Mouse (Mus musculus) neural tube, embryonic 11.5 days (tissue): ENCODE results near the gene Acot13. TPM values are rescaled to one million over a fixed set of nuclear protein-coding genes. Genes with fewer than 3 reads are reported as not detected.
"Not testable (repeated sequence)": the region's sequence is repeated elsewhere in the genome, so short reads cannot be mapped to it uniquely, and the experiment has no call there.

Experiments
- ATAC-seq: fragments of 200-750 bp; cut with Nextera tagmentation; 2 replicates; pipeline ENCODE4 v1.8.0; 2017; ENCODE audit warnings: moderate number of reproducible peaks, mild to moderate bottlenecking, moderate TSS enrichment, moderate library complexity; ENCODE audit not compliant: insufficient read depth, low FRiP score, low TSS enrichment
- DNase-seq: peaks from one replicate; pipeline ENCODE4 v3.0.0-alpha.2; 2015; ENCODE audit warnings: low spot score
- H3K27ac ChIP-seq: fragments of 300-500 bp; sonication (generic); 2 replicates; pipeline ENCODE4 v1.5.1; 2014; ENCODE audit warnings: low read depth, mild to moderate bottlenecking, low read length
- H3K27me3 ChIP-seq: fragments of 300-500 bp; sonication (generic); 2 replicates; pipeline ENCODE4 v1.6.1; 2014; ENCODE audit warnings: mild to moderate bottlenecking, low read length, mixed read lengths; ENCODE audit not compliant: control insufficient read depth, insufficient read depth
- H3K36me3 ChIP-seq: fragments of 300-500 bp; sonication (generic); 2 replicates; pipeline ENCODE4 v1.6.1; 2014; ENCODE audit warnings: mild to moderate bottlenecking, low read length, moderate library complexity, mixed read lengths; ENCODE audit not compliant: control insufficient read depth, insufficient read depth
- H3K4me1 ChIP-seq: fragments of 300-500 bp; sonication (generic); 2 replicates; pipeline ENCODE4 v1.6.1; 2014; ENCODE audit warnings: low read length, mixed read lengths; ENCODE audit not compliant: control insufficient read depth, insufficient read depth
- H3K4me2 ChIP-seq: fragments of 300-500 bp; sonication (generic); 2 replicates; pipeline ENCODE4 v1.6.1; 2014; ENCODE audit warnings: low read depth, mild to moderate bottlenecking, moderate library complexity
- H3K4me3 ChIP-seq: fragments of 300-500 bp; sonication (generic); 2 replicates; pipeline ENCODE4 v1.5.1; 2014; ENCODE audit warnings: low read depth, low read length
- H3K9ac ChIP-seq: fragments of 300-500 bp; sonication (generic); 2 replicates; pipeline ENCODE4 v1.6.1; 2014; ENCODE audit warnings: mild to moderate bottlenecking, low read length
- H3K9me3 ChIP-seq: fragments of 300-500 bp; sonication (generic); 2 replicates; pipeline ENCODE4 v1.6.1; 2016; ENCODE audit warnings: low read length; ENCODE audit not compliant: control insufficient read depth
- WGBS: fragments of 180-500 bp; shearing (Covaris S2); extraction: QIAGEN DNeasy Blood & Tissue Kit; methylation state at CpG from one replicate; pipeline ENCODE4 v1.1.7; 2014; 5-methylcytosine and 5-hydroxymethylcytosine counted together
- polyA plus RNA-seq: library from polyadenylated mRNA; unstranded; fragments of >200 nt; fragmentation: Nextera tagmentation; extraction: Ambion mirVana; gene quantifications from 2 replicates; pipeline ENCODE4 v1.2.1, GENCODE M21; 2014

Acot13 gene
- polyA plus RNA-seq, 1 experiment from 2014 or later = 48.5 TPM

- H3K4me3 ChIP-seq, H3K27me3 ChIP-seq, H3K36me3 ChIP-seq, H3K9me3 ChIP-seq, H3K4me2 ChIP-seq, H3K27ac ChIP-seq, H3K4me1 ChIP-seq, H3K9ac ChIP-seq, DNase-seq, ATAC-seq: not testable (repeated sequence)
- WGBS = 93% methylated on average over 8 of the region's 8 CpGs
These were observed 6.4 kb upstream of the Acot13 start for GRCm38 (mm10) chr13:24837765-24838164.

DNA sequence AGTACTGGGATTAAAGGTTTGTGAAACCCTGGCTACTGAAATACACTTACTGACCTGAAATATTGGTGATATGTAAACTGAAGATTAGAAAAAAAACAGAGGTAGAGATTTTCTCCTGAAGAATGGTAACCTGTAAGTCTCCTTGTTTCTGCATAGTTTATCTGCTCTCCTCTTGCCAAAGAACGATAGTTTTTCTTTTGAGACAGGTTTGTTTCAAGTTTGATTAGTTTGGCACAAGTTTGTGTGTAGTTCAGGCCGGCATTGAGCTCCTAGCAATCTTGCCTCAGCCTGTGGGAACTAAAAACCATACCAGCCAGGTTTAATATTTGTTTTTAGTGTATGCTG lies 1.4 kb upstream of the Acot13 start:
- no peaks in the 10 kb centered on the region for H3K27me3 ChIP-seq
- no peaks in the 10 kb centered on the region for H3K9me3 ChIP-seq
- H3K4me3 ChIP-seq = peak overlapping the region; percentile 91
- WGBS = 73% methylated on average over 2 of the region's 2 CpGs
- H3K36me3 ChIP-seq = no peaks in the 10 kb centered on the region
- no peak overlapping the region for H3K27ac ChIP-seq
- peak overlapping the region; percentile 81 for H3K4me2 ChIP-seq
- H3K4me1 ChIP-seq = peaks cover 8% of the 10 kb centered on the region; the same call in 1 of the 2 replicates
- H3K9ac ChIP-seq = peak overlapping the region; percentile 93
- no peak for DNase-seq
- no peak for ATAC-seq

GRCm38 (mm10) chr13:24832131-24832810 lies 931 bp upstream of the Acot13 start:
- Histone ChIP-seq H3K4me3 (peak overlapping the region; percentile 91), H3K9ac (peak overlapping the region; percentile 93), H3K36me3 (no peaks in the 10 kb centered on the region), H3K9me3 (no peaks in the 10 kb centered on the region), H3K27me3 (no peaks in the 10 kb centered on the region), H3K4me1 (peaks cover 8% of the 10 kb centered on the region; the same call in 1 of the 2 replicates), H3K4me2 (peak overlapping the region; percentile 81), H3K27ac (peak overlapping the region; percentile 89)
- 4% methylated on average over 21 of the region's 21 CpGs for WGBS
- ATAC-seq (peak; percentile 40), DNase-seq (no peak)

- Histone ChIP-seq H3K27me3 (no peaks in the 10 kb centered on the region), H3K9me3 (no peaks in the 10 kb centered on the region), H3K4me3 (peak overlapping the region; percentile 91), H3K9ac (peak overlapping the region; percentile 66), H3K4me1 (peaks cover 8% of the 10 kb centered on the region; the same call in 1 of the 2 replicates), H3K36me3 (no peaks in the 10 kb centered on the region), H3K27ac (no peak overlapping the region; the same call in 1 of the 2 replicates), H3K4me2 (peak overlapping the region; percentile 67)
- ATAC-seq = no peak
- WGBS = 5% methylated on average over 20 of the region's 20 CpGs
- DNase-seq = no peak
These were observed 486 bp downstream of the Acot13 start for GRCm38 (mm10) chr13:24830756-24831352.

DNA sequence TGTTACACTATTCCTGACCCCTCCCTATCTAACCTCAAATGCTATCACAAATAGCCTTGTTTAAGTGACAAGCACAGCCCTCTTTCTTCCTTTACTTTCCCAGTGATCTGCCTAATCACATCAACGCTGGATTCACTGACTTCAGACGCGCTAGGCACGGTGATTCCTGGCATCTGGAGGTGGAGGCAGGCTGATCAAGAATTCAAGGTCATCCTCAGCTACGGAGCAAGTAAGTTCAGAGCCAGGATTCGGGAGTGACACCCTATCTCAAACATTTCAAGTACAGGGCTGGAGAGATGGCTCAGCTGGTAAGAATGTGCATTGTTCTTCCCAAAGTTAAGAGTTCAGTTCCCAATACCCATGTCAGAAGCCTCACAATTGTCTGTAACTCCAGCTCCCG lies 5.2 kb downstream of the Acot13 start:
- WGBS = 88% methylated on average over 7 of the region's 7 CpGs
- H3K27me3 ChIP-seq = no peaks in the 10 kb centered on the region
- DNase-seq = no peak
- H3K27ac ChIP-seq = no peak overlapping the region
- no peaks in the 10 kb centered on the region for H3K4me1 ChIP-seq
- H3K4me2 ChIP-seq = no peak overlapping the region
- H3K36me3 ChIP-seq = no peaks in the 10 kb centered on the region
- H3K9me3 ChIP-seq = no peaks in the 10 kb centered on the region
- H3K9ac ChIP-seq = no peak overlapping the region
- H3K4me3 ChIP-seq = no peak overlapping the region
- ATAC-seq = no peak

GRCm38 (mm10) chr13:24825587-24825986 lies 5.8 kb downstream of the Acot13 start:
- no peak overlapping the region for H3K27ac ChIP-seq
- no peak for DNase-seq
- no peak overlapping the region for H3K4me2 ChIP-seq
- H3K9me3 ChIP-seq = no peaks in the 10 kb centered on the region
- H3K27me3 ChIP-seq = no peaks in the 10 kb centered on the region
- no peaks in the 10 kb centered on the region for H3K4me1 ChIP-seq
- H3K9ac ChIP-seq = no peak overlapping the region
- no peaks in the 10 kb centered on the region for H3K36me3 ChIP-seq
- 92% methylated on average over 4 of the region's 4 CpGs for WGBS
- no peak overlapping the region for H3K4me3 ChIP-seq
- ATAC-seq = no peak

DNA sequence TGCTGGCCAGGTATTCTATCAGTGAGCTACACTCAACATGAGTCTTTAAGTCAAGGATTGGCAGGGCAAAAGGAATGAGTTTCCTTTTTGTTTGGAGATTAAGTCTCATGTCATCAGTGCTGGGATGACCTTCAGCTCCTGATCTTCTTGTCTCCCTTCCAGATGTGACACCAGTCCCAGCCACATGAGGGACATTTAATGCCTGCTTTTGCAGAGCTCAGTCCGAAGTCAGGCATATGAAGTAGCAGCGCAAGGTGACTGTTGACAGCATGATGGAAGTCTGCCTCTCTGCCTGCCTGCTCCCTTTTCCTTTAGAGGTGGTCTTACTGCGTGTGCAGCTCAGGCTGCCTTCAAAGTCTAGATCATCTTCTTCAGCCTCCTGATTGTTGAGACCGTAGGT lies 6.7 kb downstream of the Acot13 start:
- Histone ChIP-seq H3K27ac (no peak overlapping the region), H3K4me1 (no peaks in the 10 kb centered on the region), H3K4me3 (no peak overlapping the region), H3K9ac (no peak overlapping the region), H3K9me3 (no peaks in the 10 kb centered on the region), H3K36me3 (no peaks in the 10 kb centered on the region), H3K4me2 (no peak overlapping the region), H3K27me3 (no peaks in the 10 kb centered on the region)
- ATAC-seq = no peak
- no peak for DNase-seq
- 90% methylated on average over 4 of the region's 4 CpGs for WGBS

- 92% methylated on average over 16 of the region's 16 CpGs for WGBS
- H3K4me1 ChIP-seq = no peaks in the 10 kb centered on the region
- no peak overlapping the region for H3K4me2 ChIP-seq
- H3K9ac ChIP-seq = no peak overlapping the region
- no peaks in the 10 kb centered on the region for H3K36me3 ChIP-seq
- no peaks in the 10 kb centered on the region for H3K27me3 ChIP-seq
- H3K9me3 ChIP-seq = no peaks in the 10 kb centered on the region
- H3K27ac ChIP-seq = no peak overlapping the region
- no peak for DNase-seq
- ATAC-seq = no peak
- no peak overlapping the region for H3K4me3 ChIP-seq
These were observed 8.5 kb downstream of the Acot13 start for GRCm38 (mm10) chr13:24822663-24823343.

DNA sequence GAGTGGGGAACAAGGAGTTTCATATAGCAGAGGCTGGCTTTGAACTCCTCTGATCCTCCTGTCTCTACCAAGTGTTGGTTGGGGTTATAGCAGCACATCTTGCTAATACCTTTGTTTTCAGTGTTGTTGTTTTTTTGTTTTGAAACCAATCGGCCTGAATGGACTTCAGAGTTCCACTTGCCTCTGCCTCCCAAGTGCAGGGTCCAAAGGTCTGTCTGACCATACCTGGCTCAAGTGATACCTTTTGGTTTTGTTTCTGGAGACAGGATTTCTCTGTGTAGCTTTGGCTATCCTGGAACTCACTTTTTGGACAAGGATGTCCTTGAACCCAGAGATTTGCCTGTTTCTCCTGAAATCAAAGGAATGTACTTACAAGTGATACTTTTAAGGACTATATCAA lies 11.4 kb downstream of the Acot13 start:
- DNase-seq (no peak), ATAC-seq (no peak)
- H3K4me3 ChIP-seq = no peak overlapping the region
- no peak overlapping the region for H3K27ac ChIP-seq
- no peak overlapping the region for H3K4me2 ChIP-seq
- H3K36me3 ChIP-seq = no peaks in the 10 kb centered on the region
- no peaks in the 10 kb centered on the region for H3K27me3 ChIP-seq
- no peak overlapping the region for H3K9ac ChIP-seq
- no peaks in the 10 kb centered on the region for H3K4me1 ChIP-seq
- no peaks in the 10 kb centered on the region for H3K9me3 ChIP-seq
- 76% methylated on average over 1 of the region's 1 CpGs for WGBS
